Mouse (Mus musculus): ENCODE results near the gene Csdc2. TPM values are rescaled to one million over a fixed set of nuclear protein-coding genes. Genes with fewer than 3 reads are reported as not detected.
A peak's percentile ranks its signal among the peaks of the same experiment; 100 is the strongest.

The Csdc2 gene
- polyA plus RNA-seq, 1 experiment = 0.80 TPM

- Histone ChIP-seq H3K4me3 (replicated peaks; ENCODE audit: control insufficient read depth, low read depth, low read length) (no peak overlapping the region), H3K4me1 (ENCODE audit: control insufficient read depth, insufficient read depth, low read length) (no peaks in the 10 kb centered on the region), H3K27ac (ENCODE audit: control insufficient read depth, insufficient read depth, low read depth, low read length, poor library complexity) (no peak overlapping the region)
- WGBS = 67% methylated on average over 6 of the region's 6 CpGs
- peak; percentile 99 for TF ChIP-seq CTCF (IDR thresholded peaks at IDR 0.05; ENCODE audit: control insufficient read depth, insufficient read depth, low read length)
- TF ChIP-seq POLR2A (IDR thresholded peaks at IDR 0.05; ENCODE audit: borderline replicate concordance, control insufficient read depth, low read depth, low read length) = no peak
Measured at GRCm38 (mm10) chr15:81917621-81918463, 18.7 kb upstream of the Csdc2 start.

- 86% methylated on average over 5 of the region's 5 CpGs for WGBS
- TF ChIP-seq CTCF (IDR thresholded peaks at IDR 0.05; ENCODE audit: control insufficient read depth, insufficient read depth, low read length) (no peak), POLR2A (IDR thresholded peaks at IDR 0.05; ENCODE audit: borderline replicate concordance, control insufficient read depth, low read depth, low read length) (no peak)
- H3K4me1 ChIP-seq (ENCODE audit: control insufficient read depth, insufficient read depth, low read length) = peaks cover 3% of the 10 kb centered on the region; the same call in 1 of the 2 replicates
- no peak overlapping the region for H3K27ac ChIP-seq (ENCODE audit: control insufficient read depth, insufficient read depth, low read depth, low read length, poor library complexity)
- H3K4me3 ChIP-seq (replicated peaks; ENCODE audit: control insufficient read depth, low read depth, low read length) = no peak overlapping the region
Measured at GRCm38 (mm10) chr15:81919062-81919461, 17.5 kb upstream of the Csdc2 start.

GRCm38 (mm10) chr15:81920546-81921217, 15.9 kb upstream of the Csdc2 start:
- 87% methylated on average over 10 of the region's 10 CpGs for WGBS
- TF ChIP-seq CTCF (IDR thresholded peaks at IDR 0.05; ENCODE audit: control insufficient read depth, insufficient read depth, low read length) (no peak), POLR2A (IDR thresholded peaks at IDR 0.05; ENCODE audit: borderline replicate concordance, control insufficient read depth, low read depth, low read length) (no peak)
- Histone ChIP-seq H3K4me3 (replicated peaks; ENCODE audit: control insufficient read depth, low read depth, low read length) (no peak overlapping the region), H3K27ac (ENCODE audit: control insufficient read depth, insufficient read depth, low read depth, low read length, poor library complexity) (no peak overlapping the region), H3K4me1 (ENCODE audit: control insufficient read depth, insufficient read depth, low read length) (peaks cover 7% of the 10 kb centered on the region; the same call in 1 of the 2 replicates)

- peaks cover 7% of the 10 kb centered on the region; the same call in 1 of the 2 replicates for H3K4me1 ChIP-seq (ENCODE audit: control insufficient read depth, insufficient read depth, low read length)
- 81% methylated on average over 5 of the region's 5 CpGs for WGBS
- H3K27ac ChIP-seq (ENCODE audit: control insufficient read depth, insufficient read depth, low read depth, low read length, poor library complexity) = no peak overlapping the region
- no peak overlapping the region for H3K4me3 ChIP-seq (replicated peaks; ENCODE audit: control insufficient read depth, low read depth, low read length)
- TF ChIP-seq POLR2A (IDR thresholded peaks at IDR 0.05; ENCODE audit: borderline replicate concordance, control insufficient read depth, low read depth, low read length) (no peak), CTCF (IDR thresholded peaks at IDR 0.05; ENCODE audit: control insufficient read depth, insufficient read depth, low read length) (no peak)
Measured at GRCm38 (mm10) chr15:81921255-81921654, 15.3 kb upstream of the Csdc2 start.

- Histone ChIP-seq H3K27ac (ENCODE audit: control insufficient read depth, insufficient read depth, low read depth, low read length, poor library complexity) (0 out of 2 replicates have a peak overlapping the region, but pooled peaks have one; percentile 19), H3K4me1 (ENCODE audit: control insufficient read depth, insufficient read depth, low read length) (peaks cover 12% of the 10 kb centered on the region), H3K4me3 (replicated peaks; ENCODE audit: control insufficient read depth, low read depth, low read length) (peak overlapping the region; percentile 79)
- WGBS = 61% methylated on average over 11 of the region's 11 CpGs
- TF ChIP-seq CTCF (IDR thresholded peaks at IDR 0.05; ENCODE audit: control insufficient read depth, insufficient read depth, low read length) = no peak
- no peak for TF ChIP-seq POLR2A (IDR thresholded peaks at IDR 0.05; ENCODE audit: borderline replicate concordance, control insufficient read depth, low read depth, low read length)
Measured at GRCm38 (mm10) chr15:81924933-81925332, 11.6 kb upstream of the Csdc2 start.

- H3K4me1 ChIP-seq (ENCODE audit: control insufficient read depth, insufficient read depth, low read length) = peaks cover 12% of the 10 kb centered on the region
- peak within 1 kb of the TSS; percentile 65; the same call in 1 of the 2 replicates for H3K27ac ChIP-seq (ENCODE audit: control insufficient read depth, insufficient read depth, low read depth, low read length, poor library complexity)
- under 1% methylated on average over 54 of the region's 54 CpGs for WGBS
Measured at GRCm38 (mm10) chr15:81925760-81926445, 10.7 kb upstream of the Csdc2 start, which contains the start of gene Polr3h. Polr3h (minus strand) TSS chr15:81926240.

GRCm38 (mm10) chr15:81926446-81926822, 10.1 kb upstream of the Csdc2 start:
- no peak for TF ChIP-seq POLR2A (IDR thresholded peaks at IDR 0.05; ENCODE audit: borderline replicate concordance, control insufficient read depth, low read depth, low read length)
- TF ChIP-seq CTCF (IDR thresholded peaks at IDR 0.05; ENCODE audit: control insufficient read depth, insufficient read depth, low read length) = no peak
- WGBS = 35% methylated on average over 9 of the region's 9 CpGs
- H3K4me3 ChIP-seq (replicated peaks; ENCODE audit: control insufficient read depth, low read depth, low read length) = no peak overlapping the region
- no peak overlapping the region for H3K27ac ChIP-seq (ENCODE audit: control insufficient read depth, insufficient read depth, low read depth, low read length, poor library complexity)
- H3K4me1 ChIP-seq (ENCODE audit: control insufficient read depth, insufficient read depth, low read length) = peaks cover 12% of the 10 kb centered on the region

More at GRCm38 (mm10) chr15:81925760-81926445, 10.7 kb upstream of the Csdc2 start, which contains the start of gene Polr3h:
- TF ChIP-seq CTCF (IDR thresholded peaks at IDR 0.05; ENCODE audit: control insufficient read depth, insufficient read depth, low read length) = no peak
- peak; percentile 54; the same call in 1 of the 2 replicates for TF ChIP-seq POLR2A (IDR thresholded peaks at IDR 0.05; ENCODE audit: borderline replicate concordance, control insufficient read depth, low read depth, low read length)
- H3K4me3 ChIP-seq (replicated peaks; ENCODE audit: control insufficient read depth, low read depth, low read length) = peak within 1 kb of the TSS; percentile 79
